Mouse (Mus musculus): ENCODE measurements around the gene Nhsl2.

DNA sequence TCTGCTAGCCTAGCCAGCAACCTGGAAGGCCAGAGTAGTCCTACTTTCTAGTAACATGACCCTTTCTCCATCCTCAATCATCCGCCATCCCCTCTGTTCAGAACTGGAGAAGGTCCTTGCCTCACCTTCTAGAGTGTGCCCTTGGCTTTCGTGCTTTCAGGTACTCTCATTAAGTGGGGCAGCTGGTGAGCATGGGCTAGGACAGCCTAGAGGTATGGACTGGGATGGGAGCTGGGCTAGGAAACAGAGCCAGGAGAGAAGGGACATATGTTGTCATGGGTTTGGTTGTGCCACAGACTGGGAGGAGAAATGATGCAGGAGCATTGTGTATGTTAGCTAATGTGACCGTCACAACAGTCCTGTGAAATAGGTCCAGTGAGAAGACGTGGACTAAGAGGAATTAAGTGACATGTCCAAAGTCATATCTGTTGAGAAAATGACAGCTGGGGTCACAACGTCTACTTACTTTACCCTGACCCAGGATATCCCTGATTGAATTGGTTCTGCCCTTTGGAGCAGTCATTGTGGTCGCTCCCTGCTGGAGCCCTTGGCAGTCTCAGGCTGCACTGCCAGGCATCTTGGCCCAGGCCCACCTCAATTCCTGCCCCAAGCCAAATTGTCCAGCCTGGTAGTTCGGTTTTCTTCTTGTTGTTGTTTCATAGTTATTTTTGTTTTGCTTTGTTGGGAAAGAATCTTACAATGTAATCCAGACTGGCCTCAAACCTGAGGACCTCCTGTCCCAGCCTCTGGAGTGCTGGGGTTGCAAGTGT is 170.5 kb downstream of the Nhsl2 start:
- no peak for TF ChIP-seq ZC3H11A (IDR thresholded peaks at IDR 0.05; ENCODE audit: borderline replicate concordance, low read depth, low read length)
- TF ChIP-seq ZNF384 (IDR thresholded peaks at IDR 0.05; ENCODE audit: low read depth, low read length), result no peak
- no peak for TF ChIP-seq CHD2 (IDR thresholded peaks at IDR 0.05; ENCODE audit: low read depth, low read length)
- no peak for TF ChIP-seq MAFK (IDR thresholded peaks at IDR 0.05; ENCODE audit: insufficient read depth, low read depth, low read length)
